Mouse (Mus musculus): ENCODE measurements around the gene Cdkn2a. TPM values are rescaled to one million over a fixed set of nuclear protein-coding genes. Genes with fewer than 3 reads are reported as not detected.
A peak's percentile ranks its signal among the peaks of the same experiment; 100 is the strongest.

The Cdkn2a gene
- total RNA-seq, 1 experiment: 53.4 TPM

GRCm38 (mm10) chr4:89282036-89282566 is 12.4 kb downstream of the Cdkn2a start:
- DNase-seq (ENCODE audit: low read depth, low spot score): no peak
- TF ChIP-seq CHD2 (IDR thresholded peaks at IDR 0.05; ENCODE audit: low read depth, low read length): no peak
- TF ChIP-seq HCFC1 (IDR thresholded peaks at IDR 0.05; ENCODE audit: borderline replicate concordance, insufficient read depth, low read length): 0 out of 2 replicates have a peak, but pooled peaks have one; percentile 36
- in situ Hi-C loops (cut with MboI; ENCODE audit: low sequenced_read_pairs in 2 of 2, unreplicated experiment in 2 of 2): no loop called here
- Histone ChIP-seq H3K4me1 (ENCODE audit: control insufficient read depth in 2 of 2, insufficient read depth in 2 of 2, low read length in 2 of 2, poor library complexity in 1 of 2) (peaks cover 0 to 4% of the 10 kb centered on the region in 2 experiments; a peak in 1 of 4 replicates), H3K4me3 (ENCODE audit: insufficient read depth in 1 of 2, low read depth in 1 of 2, low read length in 2 of 2, poor library complexity in 1 of 2, severe bottlenecking in 1 of 2) (peak overlapping the region; percentile 37 to 62), H3K36me3 (ENCODE audit: control insufficient read depth, insufficient read depth, low read length, poor library complexity, severe bottlenecking) (no peaks in the 10 kb centered on the region), H3K9me3 (ENCODE audit: control insufficient read depth, insufficient read depth, low read depth, low read length) (no peaks in the 10 kb centered on the region), H3K9ac (ENCODE audit: insufficient read depth, low read depth, low read length, poor library complexity, severe bottlenecking) (peak overlapping the region; percentile 64), H3K27ac (ENCODE audit: insufficient read depth, low read depth, low read length, poor library complexity, severe bottlenecking) (no peak overlapping the region)

DNA sequence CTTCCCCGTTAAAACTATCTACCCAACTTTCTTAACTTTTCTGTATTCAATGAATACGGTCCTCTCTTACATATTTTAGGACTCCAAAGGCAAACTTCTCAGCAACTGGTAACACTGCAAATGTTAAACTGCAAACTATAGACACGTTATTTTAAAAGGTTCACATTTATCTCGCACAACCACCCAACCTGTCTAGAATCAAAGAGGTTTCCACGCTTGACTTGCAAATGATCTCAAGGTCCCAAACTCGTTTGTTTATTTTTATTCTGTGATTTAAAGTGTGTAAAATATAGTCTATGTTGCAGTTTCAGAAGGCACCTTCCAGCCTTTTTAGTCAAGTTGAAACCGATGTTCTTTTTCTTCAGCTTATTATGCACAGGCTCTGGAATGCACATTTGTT is 13.2 kb downstream of the Cdkn2a start:
- in situ Hi-C loops (cut with MboI; ENCODE audit: low sequenced_read_pairs in 2 of 2, unreplicated experiment in 2 of 2): no loop called here

DNA sequence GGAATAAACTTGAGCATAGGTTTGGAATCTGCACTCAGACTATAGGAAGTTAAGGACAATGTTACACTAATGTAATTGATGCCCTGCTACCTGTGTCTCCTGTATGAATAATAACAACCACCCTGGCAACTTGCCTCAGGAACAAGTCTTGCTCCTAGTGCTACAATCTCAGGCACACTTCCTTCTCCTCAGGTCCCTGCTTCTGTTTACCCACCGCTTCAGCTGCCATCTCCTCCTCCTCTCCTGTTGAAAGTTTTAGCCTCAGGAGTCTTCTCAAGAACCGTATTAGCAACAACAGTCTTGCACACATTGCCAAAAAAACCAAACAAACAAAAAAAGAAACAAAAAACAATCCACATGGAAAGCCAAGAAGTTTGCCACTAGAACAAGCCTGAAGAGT is 14.8 kb downstream of the Cdkn2a start:
- in situ Hi-C loops (cut with MboI; ENCODE audit: low sequenced_read_pairs in 2 of 2, unreplicated experiment in 2 of 2): no loop called here
- Histone ChIP-seq H3K36me3 (ENCODE audit: control insufficient read depth, insufficient read depth, low read length, poor library complexity, severe bottlenecking) (no peaks in the 10 kb centered on the region), H3K4me3 (ENCODE audit: insufficient read depth in 1 of 2, low read depth in 1 of 2, low read length in 2 of 2, poor library complexity in 1 of 2, severe bottlenecking in 1 of 2) (no peak overlapping the region), H3K9me3 (ENCODE audit: control insufficient read depth, insufficient read depth, low read depth, low read length) (no peaks in the 10 kb centered on the region), H3K27ac (ENCODE audit: insufficient read depth, low read depth, low read length, poor library complexity, severe bottlenecking) (no peak overlapping the region), H3K9ac (ENCODE audit: insufficient read depth, low read depth, low read length, poor library complexity, severe bottlenecking) (no peak overlapping the region), H3K4me1 (ENCODE audit: control insufficient read depth in 2 of 2, insufficient read depth in 2 of 2, low read length in 2 of 2, poor library complexity in 1 of 2) (peaks cover 0 to 9% of the 10 kb centered on the region in 2 experiments; a peak in 1 of 4 replicates)
- no peak for DNase-seq (ENCODE audit: low read depth, low spot score)
- no peak for TF ChIP-seq ZNF384 (IDR thresholded peaks at IDR 0.05; ENCODE audit: low read depth, low read length)
- no peak for TF ChIP-seq CHD2 (IDR thresholded peaks at IDR 0.05; ENCODE audit: low read depth, low read length)
- no peak for TF ChIP-seq MAFK (IDR thresholded peaks at IDR 0.05; ENCODE audit: insufficient read depth, low read depth, low read length)
- no peak for TF ChIP-seq ZC3H11A (IDR thresholded peaks at IDR 0.05; ENCODE audit: borderline replicate concordance, low read depth, low read length)
- TF ChIP-seq HCFC1 (IDR thresholded peaks at IDR 0.05; ENCODE audit: borderline replicate concordance, insufficient read depth, low read length): no peak

More for the DNA sequence above, 13.2 kb downstream of the Cdkn2a start:
- no peaks in the 10 kb centered on the region for H3K9me3 ChIP-seq (ENCODE audit: control insufficient read depth, insufficient read depth, low read depth, low read length)
- H3K4me3 ChIP-seq (ENCODE audit: insufficient read depth in 1 of 2, low read depth in 1 of 2, low read length in 2 of 2, poor library complexity in 1 of 2, severe bottlenecking in 1 of 2): no peak overlapping the region
- H3K36me3 ChIP-seq (ENCODE audit: control insufficient read depth, insufficient read depth, low read length, poor library complexity, severe bottlenecking): no peaks in the 10 kb centered on the region
- H3K4me1 ChIP-seq (ENCODE audit: control insufficient read depth in 2 of 2, insufficient read depth in 2 of 2, low read length in 2 of 2, poor library complexity in 1 of 2): peaks cover 0 to 7% of the 10 kb centered on the region in 2 experiments; a peak in 1 of 4 replicates
- no peak for DNase-seq (ENCODE audit: low read depth, low spot score)
- H3K27ac ChIP-seq (ENCODE audit: insufficient read depth, low read depth, low read length, poor library complexity, severe bottlenecking): no peak overlapping the region
- no peak overlapping the region for H3K9ac ChIP-seq (ENCODE audit: insufficient read depth, low read depth, low read length, poor library complexity, severe bottlenecking)
- no peak for TF ChIP-seq CHD2 (IDR thresholded peaks at IDR 0.05; ENCODE audit: low read depth, low read length)
- no peak for TF ChIP-seq MAFK (IDR thresholded peaks at IDR 0.05; ENCODE audit: insufficient read depth, low read depth, low read length)
- TF ChIP-seq HCFC1 (IDR thresholded peaks at IDR 0.05; ENCODE audit: borderline replicate concordance, insufficient read depth, low read length): no peak
- TF ChIP-seq ZC3H11A (IDR thresholded peaks at IDR 0.05; ENCODE audit: borderline replicate concordance, low read depth, low read length): no peak
- no peak for TF ChIP-seq ZNF384 (IDR thresholded peaks at IDR 0.05; ENCODE audit: low read depth, low read length)

DNA sequence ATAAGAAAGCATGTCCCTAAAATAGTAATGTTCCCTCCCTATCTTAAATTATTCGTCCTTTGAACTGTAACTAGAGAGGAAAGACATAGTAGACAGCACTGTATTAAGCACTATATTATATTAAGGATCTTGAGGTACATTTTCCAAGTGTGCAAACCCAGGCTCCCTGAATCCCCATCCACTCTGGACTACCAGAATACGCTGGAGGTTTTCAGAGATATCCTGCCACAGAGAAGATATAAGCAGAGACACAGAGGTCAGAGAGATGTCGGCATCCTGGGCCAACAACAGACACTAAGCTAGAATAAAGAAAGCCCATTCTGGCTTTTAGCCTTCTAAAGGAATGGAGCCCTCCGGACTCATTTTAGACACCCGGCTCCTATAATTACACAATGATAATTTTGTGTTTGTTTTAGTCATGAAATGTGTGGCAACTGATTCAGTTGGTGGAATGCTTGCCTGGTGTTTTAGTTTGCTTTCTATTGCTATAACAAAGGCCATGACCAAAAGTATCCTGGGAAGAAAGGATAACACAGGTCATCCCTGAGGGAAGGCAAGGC is 17.0 kb downstream of the Cdkn2a start:
- no peak overlapping the region for H3K27ac ChIP-seq (ENCODE audit: insufficient read depth, low read depth, low read length, poor library complexity, severe bottlenecking)
- no peak for TF ChIP-seq MAFK (IDR thresholded peaks at IDR 0.05; ENCODE audit: insufficient read depth, low read depth, low read length)
- H3K4me1 ChIP-seq (ENCODE audit: control insufficient read depth in 2 of 2, insufficient read depth in 2 of 2, low read length in 2 of 2, poor library complexity in 1 of 2): peaks cover 0 to 12% of the 10 kb centered on the region in 2 experiments; a peak in 2 of 4 replicates
- no peaks in the 10 kb centered on the region for H3K36me3 ChIP-seq (ENCODE audit: control insufficient read depth, insufficient read depth, low read length, poor library complexity, severe bottlenecking)
- H3K9me3 ChIP-seq (ENCODE audit: control insufficient read depth, insufficient read depth, low read depth, low read length): no peaks in the 10 kb centered on the region
- no peak for DNase-seq (ENCODE audit: low read depth, low spot score)
- in situ Hi-C loops (cut with MboI; ENCODE audit: low sequenced_read_pairs in 2 of 2, unreplicated experiment in 2 of 2): no loop called here
- H3K9ac ChIP-seq (ENCODE audit: insufficient read depth, low read depth, low read length, poor library complexity, severe bottlenecking): no peak overlapping the region
- no peak overlapping the region for H3K4me3 ChIP-seq (ENCODE audit: insufficient read depth in 1 of 2, low read depth in 1 of 2, low read length in 2 of 2, poor library complexity in 1 of 2, severe bottlenecking in 1 of 2)
